Mouse (Mus musculus) layer of hippocampus, adult 9-10 months (tissue): ENCODE measurements at regions not wholly inside any gene's neighbourhood (a gene's known extent, or its start where the extent isn't known, plus 50 kb on each side); places are given as distances from the start of the nearest gene placed in this dataset.

Source experiments
- DNase-seq: peaks from one replicate; pipeline ENCODE4 v3.0.0; 2022; ENCODE audit warnings: low spot score

DNA sequence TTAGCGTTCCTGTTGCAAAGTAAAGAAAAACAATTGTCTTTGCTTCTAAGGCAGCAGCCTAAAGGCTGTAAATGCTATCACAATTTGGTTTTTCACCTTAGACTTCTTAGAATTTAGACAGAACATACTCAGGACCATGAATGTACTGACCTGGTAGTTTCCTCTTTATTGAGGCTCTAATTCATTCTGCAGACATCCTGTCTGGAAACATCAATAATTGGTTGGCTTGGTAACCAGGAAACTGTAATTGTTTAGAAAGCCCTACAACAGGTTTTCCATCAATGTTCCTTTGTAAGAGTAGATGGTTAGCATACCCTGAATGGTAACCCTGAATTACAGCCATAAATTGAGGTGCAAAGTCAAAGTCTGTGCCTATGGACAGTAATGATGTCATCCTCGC is 67.4 kb upstream of the Prr30 start:
- DNase-seq, result no peak
